Mouse (Mus musculus) forebrain, embryonic 16.5 days (tissue): ENCODE measurements at regions not wholly inside any gene's neighbourhood (a gene's known extent, or its start where the extent isn't known, plus 50 kb on each side); places are given as distances from the start of the nearest gene placed in this dataset.

Experiments
- ATAC-seq: fragments of 200-750 bp; cut with Nextera tagmentation; 2 replicates; pipeline ENCODE4 v1.8.0; 2017; ENCODE audit warnings: mild to moderate bottlenecking, moderate library complexity
- H3K27ac ChIP-seq: fragments of 300-500 bp; sonication (generic); 2 replicates; pipeline ENCODE4 v1.5.1; 2014; ENCODE audit warnings: low read length, control low read depth
- H3K27me3 ChIP-seq: fragments of 300-500 bp; sonication (generic); replicated peaks from 2 replicates; pipeline ENCODE4 v1.6.1; 2014; ENCODE audit warnings: low read length; ENCODE audit not compliant: control insufficient read depth, insufficient read depth
- H3K36me3 ChIP-seq: fragments of 300-500 bp; sonication (generic); 2 replicates; pipeline ENCODE4 v1.6.1; 2014; ENCODE audit not compliant: control insufficient read depth, insufficient read depth
- H3K4me1 ChIP-seq: fragments of 300-500 bp; sonication (generic); replicated peaks from 2 replicates; pipeline ENCODE4 v1.6.1; 2014; ENCODE audit warnings: low read length; ENCODE audit not compliant: control insufficient read depth, insufficient read depth
- H3K4me2 ChIP-seq: fragments of 300-500 bp; sonication (generic); 2 replicates; pipeline ENCODE4 v1.6.1; 2014; ENCODE audit warnings: mild to moderate bottlenecking, low read length, control low read depth
- H3K4me3 ChIP-seq: fragments of 300-500 bp; sonication (generic); replicated peaks from 2 replicates; pipeline ENCODE4 v1.5.1; 2014; ENCODE audit warnings: mild to moderate bottlenecking, low read length, control low read depth
- H3K9ac ChIP-seq: fragments of 300-500 bp; sonication (generic); replicated peaks from 2 replicates; pipeline ENCODE4 v1.6.1; 2014; ENCODE audit warnings: low read depth, low read length, control low read depth
- H3K9me3 ChIP-seq: fragments of 300-500 bp; sonication (generic); 2 replicates; pipeline ENCODE4 v1.6.1; 2016; ENCODE audit warnings: low read length; ENCODE audit not compliant: control insufficient read depth
- WGBS: fragments of 180-500 bp; shearing (Covaris S2); extraction: QIAGEN DNeasy Blood & Tissue Kit; methylation state at CpG from one replicate; pipeline ENCODE4 v1.1.7; 2014; 5-methylcytosine and 5-hydroxymethylcytosine counted together

GRCm38 (mm10) chr15:59138393-59139107 lies 249.5 kb downstream of the Gm49356 start:
- 72% methylated on average over 8 of the region's 8 CpGs for WGBS
- no peak overlapping the region for H3K4me3 ChIP-seq
- H3K36me3 ChIP-seq, result no peaks in the 10 kb centered on the region
- no peak for ATAC-seq
- H3K27ac ChIP-seq, result no peak overlapping the region
- H3K9me3 ChIP-seq, result no peaks in the 10 kb centered on the region
- no peaks in the 10 kb centered on the region for H3K4me1 ChIP-seq
- no peaks in the 10 kb centered on the region for H3K27me3 ChIP-seq
- no peak overlapping the region for H3K4me2 ChIP-seq
- no peak overlapping the region for H3K9ac ChIP-seq

DNA sequence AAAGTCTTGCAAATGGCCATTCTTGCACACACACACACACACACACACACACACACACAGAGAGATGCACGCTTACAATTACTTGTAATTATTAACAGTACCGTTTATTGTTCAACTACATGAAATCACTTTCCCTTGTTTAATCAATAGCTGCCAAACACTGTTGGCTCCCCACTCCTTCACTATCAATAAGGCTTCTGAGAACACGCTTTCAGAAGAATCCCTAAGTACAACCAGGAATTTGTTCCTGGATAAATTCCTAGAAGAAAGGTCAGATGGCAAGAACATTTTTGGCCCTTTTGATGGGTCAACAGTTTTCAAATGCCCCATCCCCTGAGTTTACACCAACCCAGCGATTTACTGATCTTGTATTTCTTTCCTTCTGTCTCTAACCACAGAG lies 252.5 kb downstream of the Gm49356 start:
- no peaks in the 10 kb centered on the region for H3K9me3 ChIP-seq
- no peak overlapping the region for H3K27ac ChIP-seq
- 86% methylated on average over 4 of the region's 4 CpGs for WGBS
- no peak for ATAC-seq
- H3K36me3 ChIP-seq, result no peaks in the 10 kb centered on the region
- H3K27me3 ChIP-seq, result no peaks in the 10 kb centered on the region
- no peak overlapping the region for H3K4me3 ChIP-seq
- H3K9ac ChIP-seq, result no peak overlapping the region
- peaks cover 2% of the 10 kb centered on the region; the same call in 1 of the 2 replicates for H3K4me1 ChIP-seq
- no peak overlapping the region for H3K4me2 ChIP-seq

- no peaks in the 10 kb centered on the region for H3K9me3 ChIP-seq
- no peaks in the 10 kb centered on the region for H3K27me3 ChIP-seq
- H3K4me1 ChIP-seq, result peaks cover 2% of the 10 kb centered on the region; the same call in 1 of the 2 replicates
- H3K9ac ChIP-seq, result no peak overlapping the region
- no peak for ATAC-seq
- H3K4me3 ChIP-seq, result no peak overlapping the region
- WGBS, result 84% methylated on average over 9 of the region's 9 CpGs
- H3K36me3 ChIP-seq, result no peaks in the 10 kb centered on the region
- H3K27ac ChIP-seq, result no peak overlapping the region
- H3K4me2 ChIP-seq, result no peak overlapping the region
Observed at GRCm38 (mm10) chr15:59142481-59142880, 253.4 kb downstream of the Gm49356 start.

DNA sequence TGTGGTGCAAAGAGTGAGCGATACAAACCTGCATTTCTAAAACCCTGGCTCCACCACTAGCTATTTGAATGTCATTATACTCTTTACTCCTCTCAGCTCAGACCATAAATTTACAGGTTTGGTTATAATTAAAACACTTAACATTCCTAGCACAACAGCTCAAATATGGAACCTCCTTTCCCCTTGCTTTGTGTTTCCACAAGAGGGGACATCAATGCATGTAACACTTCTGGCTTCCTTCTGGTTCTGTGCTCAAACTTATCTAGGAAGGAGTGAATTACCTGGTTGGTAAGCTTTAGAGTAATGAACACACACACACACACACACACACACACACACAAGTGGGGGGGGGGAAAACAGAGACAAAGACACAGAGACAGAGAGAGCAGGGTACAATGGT lies 254.8 kb downstream of the Gm49356 start:
- Histone ChIP-seq H3K36me3 (no peaks in the 10 kb centered on the region), H3K9me3 (no peaks in the 10 kb centered on the region), H3K4me1 (peaks cover 2% of the 10 kb centered on the region; the same call in 1 of the 2 replicates), H3K27me3 (no peaks in the 10 kb centered on the region), H3K4me2 (no peak overlapping the region), H3K27ac (no peak overlapping the region), H3K4me3 (no peak overlapping the region), H3K9ac (no peak overlapping the region)
- ATAC-seq, result no peak
- 94% methylated on average over 1 of the region's 1 CpGs for WGBS

- no peak overlapping the region for H3K9ac ChIP-seq
- peak; percentile 18; the same call in 1 of the 2 replicates for ATAC-seq
- H3K27me3 ChIP-seq, result no peaks in the 10 kb centered on the region
- peaks cover 2% of the 10 kb centered on the region; the same call in 1 of the 2 replicates for H3K4me1 ChIP-seq
- 66% methylated on average over 5 of the region's 5 CpGs for WGBS
- no peaks in the 10 kb centered on the region for H3K9me3 ChIP-seq
- H3K36me3 ChIP-seq, result no peaks in the 10 kb centered on the region
- no peak overlapping the region for H3K27ac ChIP-seq
- H3K4me2 ChIP-seq, result no peak overlapping the region
- no peak overlapping the region for H3K4me3 ChIP-seq
Observed at GRCm38 (mm10) chr15:59145679-59146078, 256.6 kb downstream of the Gm49356 start.

DNA sequence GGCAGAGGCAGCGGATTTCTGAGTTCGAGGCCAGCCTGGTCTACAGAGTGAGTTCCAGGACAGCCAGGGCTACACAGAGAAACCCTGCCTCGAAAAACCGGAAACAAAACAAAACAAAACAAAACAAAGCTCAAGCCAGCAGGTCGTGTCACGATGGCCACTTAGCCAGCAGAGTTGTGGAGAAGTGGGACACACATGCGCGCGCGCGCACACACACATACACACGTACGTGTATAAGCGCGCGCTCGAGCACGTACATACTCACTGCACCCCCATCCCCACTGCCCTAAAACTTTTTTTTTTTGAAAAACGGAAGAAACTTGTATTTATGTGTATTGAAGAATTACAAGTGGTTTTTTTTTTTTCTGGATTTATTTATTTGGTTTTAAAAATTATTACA lies 257.0 kb downstream of the Gm49356 start:
- H3K27ac ChIP-seq, result no peak overlapping the region
- H3K36me3 ChIP-seq, result no peaks in the 10 kb centered on the region
- ATAC-seq, result no peak
- peaks cover 2% of the 10 kb centered on the region; the same call in 1 of the 2 replicates for H3K4me1 ChIP-seq
- H3K4me2 ChIP-seq, result no peak overlapping the region
- H3K27me3 ChIP-seq, result no peaks in the 10 kb centered on the region
- H3K4me3 ChIP-seq, result no peak overlapping the region
- H3K9ac ChIP-seq, result no peak overlapping the region
- H3K9me3 ChIP-seq, result no peaks in the 10 kb centered on the region
- WGBS, result 85% methylated on average over 19 of the region's 19 CpGs

DNA sequence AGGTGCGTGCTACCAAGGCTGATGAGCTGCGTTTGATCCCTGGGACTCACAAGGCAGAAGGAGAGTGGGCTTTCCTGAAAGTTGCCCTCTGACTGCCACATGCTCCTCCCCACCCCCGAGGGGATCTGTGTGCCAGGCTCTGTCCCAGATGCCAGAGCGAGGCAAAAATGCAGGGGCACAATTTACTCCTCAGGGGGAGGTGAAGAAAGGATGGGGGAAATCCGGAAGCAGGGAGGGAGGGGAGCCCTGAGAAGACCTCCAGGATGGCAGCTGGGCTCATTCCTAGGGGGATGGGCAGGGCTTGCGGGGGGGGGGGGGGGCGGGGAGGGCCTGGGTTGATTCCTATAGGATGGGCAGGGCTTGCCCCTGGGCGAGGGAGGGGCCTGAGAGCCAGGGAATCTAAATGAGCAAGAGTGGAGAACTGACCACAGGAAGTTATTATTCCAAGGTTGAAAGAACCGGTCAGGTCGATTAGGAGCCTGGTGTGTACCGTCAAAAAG lies 257.5 kb downstream of the Gm49356 start:
- Histone ChIP-seq H3K4me3 (no peak overlapping the region), H3K4me2 (no peak overlapping the region), H3K4me1 (peaks cover 2% of the 10 kb centered on the region; the same call in 1 of the 2 replicates), H3K36me3 (no peaks in the 10 kb centered on the region), H3K9ac (no peak overlapping the region), H3K27ac (no peak overlapping the region), H3K9me3 (no peaks in the 10 kb centered on the region), H3K27me3 (no peaks in the 10 kb centered on the region)
- no peak for ATAC-seq
- WGBS, result 33% methylated on average over 9 of the region's 11 CpGs

GRCm38 (mm10) chr15:59148531-59148930 lies 259.4 kb downstream of the Gm49356 start:
- 96% methylated on average over 5 of the region's 5 CpGs for WGBS
- H3K9me3 ChIP-seq, result no peaks in the 10 kb centered on the region
- H3K27me3 ChIP-seq, result no peaks in the 10 kb centered on the region
- ATAC-seq, result no peak
- H3K27ac ChIP-seq, result no peak overlapping the region
- H3K4me3 ChIP-seq, result no peak overlapping the region
- H3K4me1 ChIP-seq, result peaks cover 7% of the 10 kb centered on the region
- H3K36me3 ChIP-seq, result no peaks in the 10 kb centered on the region
- no peak overlapping the region for H3K9ac ChIP-seq
- H3K4me2 ChIP-seq, result no peak overlapping the region

DNA sequence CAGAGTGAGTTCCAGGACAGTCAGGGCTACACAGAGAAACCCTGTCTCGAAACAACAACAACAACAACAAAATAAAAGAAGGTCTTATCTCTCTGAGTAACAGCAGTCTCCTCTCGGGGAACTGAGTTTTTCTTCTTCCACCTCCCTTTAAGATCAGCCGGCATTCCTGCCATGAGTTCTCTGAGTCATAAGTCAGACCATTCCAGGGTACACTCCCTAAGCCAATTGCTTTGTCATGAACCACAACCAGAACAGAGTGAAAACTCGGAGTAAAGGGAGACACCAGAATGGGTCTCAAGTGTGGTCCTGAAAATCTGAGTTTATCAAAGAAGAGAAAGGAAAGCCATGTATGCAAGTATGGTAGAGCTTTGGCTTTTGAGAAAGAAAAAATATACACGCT lies 262.4 kb downstream of the Gm49356 start:
- no peak for ATAC-seq
- Histone ChIP-seq H3K4me2 (no peak overlapping the region), H3K9ac (no peak overlapping the region), H3K36me3 (no peaks in the 10 kb centered on the region), H3K9me3 (no peaks in the 10 kb centered on the region), H3K4me1 (peaks cover 24% of the 10 kb centered on the region), H3K4me3 (no peak overlapping the region), H3K27ac (no peak overlapping the region), H3K27me3 (no peaks in the 10 kb centered on the region)
- WGBS, result 92% methylated on average over 5 of the region's 5 CpGs
